9 mouse cellular contexts compared by ENCODE assay signal in the genomic region with DNA sequence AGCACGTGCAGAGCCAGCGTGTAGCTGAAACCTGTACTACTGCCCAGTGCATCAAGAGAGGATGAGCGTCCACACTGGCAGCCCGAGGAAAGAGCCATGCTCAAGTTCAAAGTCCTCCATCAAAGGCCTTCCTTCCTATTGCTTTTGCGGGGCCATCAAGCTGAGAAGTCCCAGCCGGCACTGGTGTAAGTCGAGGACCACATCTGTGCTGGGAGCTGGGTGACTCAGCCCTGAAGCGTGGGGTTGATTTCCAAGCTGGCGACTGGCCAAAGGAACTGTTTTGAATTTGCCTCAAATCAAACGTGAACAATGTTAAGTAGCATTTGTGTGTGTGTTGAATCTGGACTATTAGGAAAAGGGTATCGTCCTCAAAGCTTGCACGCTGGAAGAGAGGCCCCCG. TPM values are rescaled to one million over a fixed set of nuclear protein-coding genes. Genes with fewer than 3 reads are reported as not detected.
DNase-seq lines count a peak whose midpoint lies in the region; ATAC-seq and TF ChIP-seq lines count a peak whose summit lies in the region.
"Had no signal": no experiment of that assay in that cellular context is flagged by ENCODE, and none has a peak within 500 bp of the region (broad histone marks: within the 10 kb centered on the region; RNA-seq: fewer than 3 reads in every experiment).

No protein-coding gene starts in this region.

- no peak for TF ChIP-seq EP300 in liver, postnatal 0 days (IDR thresholded peaks at IDR 0.05; ENCODE audit: low read depth)

- H3K36me3 ChIP-seq in forebrain, embryonic 16.5 days (ENCODE audit: control insufficient read depth, insufficient read depth): no peaks in the 10 kb centered on the region
- no peaks in the 10 kb centered on the region for H3K36me3 ChIP-seq in midbrain, embryonic 11.5 days (ENCODE audit: control insufficient read depth, insufficient read depth, low read length)
- no peaks in the 10 kb centered on the region for H3K36me3 ChIP-seq in liver, postnatal 0 days (replicated peaks; ENCODE audit: insufficient read depth, low read length)
- H3K36me3 ChIP-seq: neural tube, embryonic 13.5 days had no signal

- H3K4me2 ChIP-seq in forebrain, embryonic 16.5 days (ENCODE audit: low read length): no peak overlapping the region
- H3K4me2 ChIP-seq in midbrain, embryonic 11.5 days: no peak overlapping the region
- no peak overlapping the region for H3K4me2 ChIP-seq in liver, postnatal 0 days (ENCODE audit: low read depth, low read length)
- H3K4me2 ChIP-seq: neural tube, embryonic 13.5 days had no signal

- intact Hi-C loops in left cerebral cortex, postnatal 4 days (cut with DNase I): no loop called here

- H3K4me1 ChIP-seq in lung, adult 2 months (ENCODE audit: control insufficient read depth, insufficient read depth, low read length): no peaks in the 10 kb centered on the region; the same call in 1 of the 2 replicates
- peaks cover 9% of the 10 kb centered on the region for H3K4me1 ChIP-seq in forebrain, embryonic 16.5 days (replicated peaks; ENCODE audit: control insufficient read depth, insufficient read depth, low read length)
- no peaks in the 10 kb centered on the region for H3K4me1 ChIP-seq in midbrain, embryonic 11.5 days (ENCODE audit: control insufficient read depth, insufficient read depth, low read length)
- peaks cover 3% of the 10 kb centered on the region; the same call in 1 of the 2 replicates for H3K4me1 ChIP-seq in liver, postnatal 0 days (ENCODE audit: insufficient read depth)

- H3K9ac ChIP-seq in forebrain, embryonic 16.5 days (replicated peaks; ENCODE audit: low read depth, low read length): no peak overlapping the region
- no peak overlapping the region for H3K9ac ChIP-seq in midbrain, embryonic 11.5 days (ENCODE audit: low read length)
- no peak overlapping the region for H3K9ac ChIP-seq in liver, postnatal 0 days (replicated peaks)
- H3K9ac ChIP-seq: neural tube, embryonic 13.5 days had no signal

- TF ChIP-seq CTCF in lung, adult 2 months (IDR thresholded peaks at IDR 0.05; ENCODE audit: insufficient read depth, low read length): no peak
- TF ChIP-seq CTCF in liver, postnatal 0 days (IDR thresholded peaks at IDR 0.05; ENCODE audit: low read depth): no peak

- TF ChIP-seq POLR2A in lung, adult 2 months (IDR thresholded peaks at IDR 0.05; ENCODE audit: borderline replicate concordance, extremely low read depth, low read depth, low read length): no peak

- H3K27ac ChIP-seq in forebrain, embryonic 16.5 days (ENCODE audit: low read length): no peak overlapping the region
- no peak overlapping the region for H3K27ac ChIP-seq in midbrain, embryonic 11.5 days (ENCODE audit: low read depth, low read length)
- no peak overlapping the region for H3K27ac ChIP-seq in liver, postnatal 0 days (ENCODE audit: low read depth)
- H3K27ac ChIP-seq: neural tube, embryonic 13.5 days had no signal

- no peaks in the 10 kb centered on the region for H3K9me3 ChIP-seq in forebrain, embryonic 16.5 days (ENCODE audit: control insufficient read depth, low read length)
- no peaks in the 10 kb centered on the region for H3K9me3 ChIP-seq in midbrain, embryonic 11.5 days (ENCODE audit: control insufficient read depth, low read length)
- H3K9me3 ChIP-seq in liver, postnatal 0 days (ENCODE audit: low read length): no peaks in the 10 kb centered on the region
- H3K9me3 ChIP-seq: neural tube, embryonic 13.5 days had no signal

- ATAC-seq in forebrain, embryonic 16.5 days: peak; percentile 40; the same call in 1 of the 2 replicates
- ATAC-seq in midbrain, embryonic 11.5 days (ENCODE audit: low FRiP score): no peak
- no peak for ATAC-seq in liver, postnatal 0 days

- DNase-seq in lung, adult 18-20 months: peak; percentile 61 to 63
- no peak for DNase-seq in lung, adult 2 months
- DNase-seq in heart, postnatal 4 days: peak; percentile 86
- DNase-seq in left cerebral cortex, postnatal 4 days: peak; percentile 52
- peak; percentile 34 to 35 for DNase-seq in right cerebral cortex, postnatal 36 days (ENCODE audit: low spot score in 2 of 2)
- DNase-seq in midbrain, embryonic 11.5 days (ENCODE audit: low spot score, missing footprints): no peak
- no peak for DNase-seq in liver, postnatal 0 days

- no peaks in the 10 kb centered on the region for H3K27me3 ChIP-seq in forebrain, embryonic 16.5 days (replicated peaks; ENCODE audit: control insufficient read depth, insufficient read depth, low read length)
- no peaks in the 10 kb centered on the region for H3K27me3 ChIP-seq in midbrain, embryonic 11.5 days (ENCODE audit: control insufficient read depth, insufficient read depth, low read length)
- H3K27me3 ChIP-seq in liver, postnatal 0 days (ENCODE audit: insufficient read depth, low read length): no peaks in the 10 kb centered on the region

- no peak overlapping the region for H3K4me3 ChIP-seq in lung, adult 2 months (replicated peaks; ENCODE audit: extremely low read depth, low read depth, low read length)
- H3K4me3 ChIP-seq in forebrain, embryonic 16.5 days (replicated peaks; ENCODE audit: low read length): no peak overlapping the region
- no peak overlapping the region for H3K4me3 ChIP-seq in midbrain, embryonic 11.5 days (ENCODE audit: low read depth, low read length)
- no peak overlapping the region for H3K4me3 ChIP-seq in liver, postnatal 0 days (ENCODE audit: low read depth, low read length)
- H3K4me3 ChIP-seq: neural tube, embryonic 13.5 days had no signal

- WGBS in lung, adult 2 months: 31% methylated on average over 13 of the region's 13 CpGs
- 35% methylated on average over 13 of the region's 13 CpGs for WGBS in forebrain, embryonic 16.5 days
- 80% methylated on average over 13 of the region's 13 CpGs for WGBS in midbrain, embryonic 11.5 days
- WGBS in liver, postnatal 0 days (ENCODE audit: insufficient replicate concordance): 61% methylated on average over 13 of the region's 13 CpGs

RNA-seq across cellular contexts. Expression of a gene that starts 57.4 kb away (rescaled TPM):
- polyA plus RNA-seq in lung, adult 2 months (2012; rRNA removed): 2.5 and 3.2 TPM in 2 replicates
- polyA plus RNA-seq in forebrain, embryonic 16.5 days (2015; fragmentation: Nextera tagmentation; extraction: Ambion mirVana): 1.8 and 2.0 TPM in 2 replicates
- 10 to 100 TPM; 18.8 to 21.3 TPM for total RNA-seq in heart, postnatal 4 days (2021)
- total RNA-seq in left cerebral cortex, postnatal 4 days (2021): 1 to 10 TPM; 6.0 to 6.2 TPM
- 0.66 and 0.72 TPM in 2 replicates for polyA plus RNA-seq in midbrain, embryonic 11.5 days (2014; fragmentation: Nextera tagmentation; extraction: Ambion mirVana)
- polyA plus RNA-seq in liver, postnatal 0 days (2015; fragmentation: Nextera tagmentation; extraction: Ambion mirVana): 0.11 and 0.18 TPM in 2 replicates

Comparison
In these comparisons a context has a peak if more than half of its experiments do, and no peak if none do; other contexts are left out.
1. DNase-seq: peak in lung, adult 18-20 months (2 of 2), heart, postnatal 4 days (single experiment), left cerebral cortex, postnatal 4 days (single experiment) and right cerebral cortex, postnatal 36 days (2 of 2); none in lung, adult 2 months (single experiment), midbrain, embryonic 11.5 days (single experiment) and liver, postnatal 0 days (single experiment).